Mouse (Mus musculus) heart, embryonic 10.5 days (tissue): ENCODE measurements around the gene Mt3. TPM values are rescaled to one million over a fixed set of nuclear protein-coding genes. Genes with fewer than 3 reads are reported as not detected.
A peak's percentile ranks its signal among the peaks of the same experiment; 100 is the strongest.

Experiments used
- DNase-seq: peaks from one replicate; pipeline ENCODE4 v3.0.0-alpha.2; 2017; ENCODE audit warnings: low spot score
- H3K27ac ChIP-seq: fragments of 300-500 bp; sonication (generic); 2 replicates; pipeline ENCODE4 v1.5.1; 2016; ENCODE audit warnings: mild to moderate bottlenecking
- H3K27me3 ChIP-seq: fragments of 300-500 bp; sonication (generic); 2 replicates; pipeline ENCODE4 v1.6.1; 2016; ENCODE audit warnings: mild to moderate bottlenecking; ENCODE audit not compliant: poor library complexity, insufficient read depth, severe bottlenecking
- H3K36me3 ChIP-seq: fragments of 300-500 bp; sonication (generic); 2 replicates; pipeline ENCODE4 v1.6.1; 2016; ENCODE audit warnings: mild to moderate bottlenecking, moderate library complexity
- H3K4me1 ChIP-seq: fragments of 300-500 bp; sonication (generic); 2 replicates; pipeline ENCODE4 v1.6.1; 2016; ENCODE audit warnings: mild to moderate bottlenecking
- H3K4me3 ChIP-seq: fragments of 300-500 bp; sonication (generic); 2 replicates; pipeline ENCODE4 v1.5.1; 2016; ENCODE audit warnings: mild to moderate bottlenecking, moderate library complexity
- H3K9me3 ChIP-seq: fragments of 300-500 bp; sonication (generic); 2 replicates; pipeline ENCODE4 v1.6.1; 2016; ENCODE audit warnings: mild to moderate bottlenecking, moderate library complexity
- WGBS: fragments of 180-500 bp; shearing (Covaris S2); methylation state at CpG from one replicate; pipeline ENCODE4 v1.1.7; 2016; 5-methylcytosine and 5-hydroxymethylcytosine counted together
- polyA plus RNA-seq: library from polyadenylated mRNA; unstranded; fragments of >200 nt; fragmentation: Nextera tagmentation; extraction: Ambion mirVana; gene quantifications from 2 replicates; pipeline ENCODE4 v1.2.1, GENCODE M21; 2016

Gene Mt3
- polyA plus RNA-seq, 1 experiment from 2014 or later: 10.6 TPM

GRCm38 (mm10) chr8:94180561-94180908 lies 28.1 kb downstream of the Mt3 start:
- H3K27ac ChIP-seq: 0 out of 2 replicates have a peak overlapping the region, but pooled peaks have one; percentile 83
- H3K36me3 ChIP-seq: no peaks in the 10 kb centered on the region
- H3K4me1 ChIP-seq: peaks cover 36% of the 10 kb centered on the region
- no peak for DNase-seq
- peak overlapping the region; percentile 68; the same call in 1 of the 2 replicates for H3K4me3 ChIP-seq
- H3K27me3 ChIP-seq: peaks cover 98% of the 10 kb centered on the region
- WGBS: 73% methylated on average over 1 of the region's 1 CpGs
- H3K9me3 ChIP-seq: no peaks in the 10 kb centered on the region

GRCm38 (mm10) chr8:94182055-94182929 lies 29.9 kb downstream of the Mt3 start:
- peaks cover 98% of the 10 kb centered on the region for H3K27me3 ChIP-seq
- H3K4me1 ChIP-seq: peaks cover 49% of the 10 kb centered on the region
- WGBS: 68% methylated on average over 13 of the region's 13 CpGs
- peak overlapping the region; percentile 48 for H3K4me3 ChIP-seq
- peak overlapping the region; percentile 72; the same call in 1 of the 2 replicates for H3K27ac ChIP-seq
- H3K9me3 ChIP-seq: no peaks in the 10 kb centered on the region
- H3K36me3 ChIP-seq: no peaks in the 10 kb centered on the region
- no peak for DNase-seq

DNA sequence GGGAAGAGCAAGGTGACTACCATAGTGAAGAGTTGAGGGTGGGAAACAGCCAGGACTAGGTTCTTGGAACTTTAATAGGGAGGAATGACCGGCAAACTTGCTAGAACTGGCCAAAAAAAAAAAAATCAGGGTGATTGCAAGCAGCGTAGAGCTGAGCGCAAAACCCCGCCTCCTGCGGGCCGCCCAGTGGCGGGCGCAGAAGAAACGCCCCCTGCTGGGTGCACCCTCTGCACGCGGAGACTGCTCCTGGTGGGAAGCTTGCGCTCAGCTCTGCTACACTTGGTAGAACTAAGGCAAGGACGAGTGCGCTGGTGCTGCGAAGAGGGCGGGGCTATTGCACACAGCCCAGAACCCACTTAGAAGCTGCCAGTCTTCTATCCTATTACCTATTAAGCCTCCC lies 30.7 kb downstream of the Mt3 start:
- peaks cover 54% of the 10 kb centered on the region for H3K4me1 ChIP-seq
- DNase-seq: peak; percentile 96
- peaks cover 98% of the 10 kb centered on the region for H3K27me3 ChIP-seq
- H3K27ac ChIP-seq: peak overlapping the region; percentile 72
- H3K4me3 ChIP-seq: peak overlapping the region; percentile 48
- H3K36me3 ChIP-seq: no peaks in the 10 kb centered on the region
- WGBS: 1% methylated on average over 16 of the region's 16 CpGs
- H3K9me3 ChIP-seq: no peaks in the 10 kb centered on the region

DNA sequence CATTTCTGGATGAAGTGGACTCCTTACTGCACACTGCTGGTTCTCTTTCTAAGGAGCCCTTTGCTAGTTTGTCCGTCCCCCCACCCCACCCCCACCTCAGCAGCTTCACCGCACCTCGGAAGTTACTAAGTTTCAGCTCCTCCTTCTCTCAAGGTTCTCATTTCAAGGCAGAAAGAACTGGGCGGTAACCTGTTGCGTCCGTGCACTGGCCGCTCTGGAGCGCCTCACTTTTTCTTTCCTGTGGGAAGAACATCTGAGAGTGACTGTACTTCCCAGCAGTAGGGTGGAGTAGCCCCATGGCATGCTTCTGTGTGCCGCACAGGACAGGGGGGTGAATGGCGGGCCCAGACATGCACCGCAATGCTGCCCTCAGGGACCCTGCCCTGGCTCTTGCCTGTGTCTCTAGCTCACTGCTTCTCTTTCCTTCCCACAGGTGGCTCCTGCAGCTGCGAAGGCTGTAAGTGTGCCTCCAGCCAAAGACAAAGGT lies 32.0 kb downstream of the Mt3 start:
- H3K27ac ChIP-seq: peak overlapping the region; percentile 49; the same call in 1 of the 2 replicates
- H3K36me3 ChIP-seq: no peaks in the 10 kb centered on the region
- DNase-seq: no peak
- 20% methylated on average over 12 of the region's 12 CpGs for WGBS
- no peak overlapping the region; the same call in 1 of the 2 replicates for H3K4me3 ChIP-seq
- peaks cover 51% of the 10 kb centered on the region for H3K4me1 ChIP-seq
- H3K27me3 ChIP-seq: peaks cover 90% of the 10 kb centered on the region
- H3K9me3 ChIP-seq: no peaks in the 10 kb centered on the region

GRCm38 (mm10) chr8:94185791-94186190 lies 33.4 kb downstream of the Mt3 start:
- Histone ChIP-seq H3K36me3 (no peaks in the 10 kb centered on the region), H3K27me3 (peaks cover 76% of the 10 kb centered on the region), H3K27ac (peak overlapping the region; percentile 75; the same call in 1 of the 2 replicates), H3K4me1 (peaks cover 47% of the 10 kb centered on the region), H3K4me3 (no peak overlapping the region), H3K9me3 (no peaks in the 10 kb centered on the region)
- DNase-seq: no peak
- 54% methylated on average over 6 of the region's 6 CpGs for WGBS

- H3K36me3 ChIP-seq: no peaks in the 10 kb centered on the region
- 4% methylated on average over 17 of the region's 17 CpGs for WGBS
- H3K27me3 ChIP-seq: peaks cover 69% of the 10 kb centered on the region
- peak; percentile 95 for DNase-seq
- no peaks in the 10 kb centered on the region for H3K9me3 ChIP-seq
- peak overlapping the region; percentile 75; the same call in 1 of the 2 replicates for H3K27ac ChIP-seq
- peaks cover 54% of the 10 kb centered on the region for H3K4me1 ChIP-seq
- peak overlapping the region; percentile 45 for H3K4me3 ChIP-seq
Observed at GRCm38 (mm10) chr8:94186542-94186941, 34.1 kb downstream of the Mt3 start.

DNA sequence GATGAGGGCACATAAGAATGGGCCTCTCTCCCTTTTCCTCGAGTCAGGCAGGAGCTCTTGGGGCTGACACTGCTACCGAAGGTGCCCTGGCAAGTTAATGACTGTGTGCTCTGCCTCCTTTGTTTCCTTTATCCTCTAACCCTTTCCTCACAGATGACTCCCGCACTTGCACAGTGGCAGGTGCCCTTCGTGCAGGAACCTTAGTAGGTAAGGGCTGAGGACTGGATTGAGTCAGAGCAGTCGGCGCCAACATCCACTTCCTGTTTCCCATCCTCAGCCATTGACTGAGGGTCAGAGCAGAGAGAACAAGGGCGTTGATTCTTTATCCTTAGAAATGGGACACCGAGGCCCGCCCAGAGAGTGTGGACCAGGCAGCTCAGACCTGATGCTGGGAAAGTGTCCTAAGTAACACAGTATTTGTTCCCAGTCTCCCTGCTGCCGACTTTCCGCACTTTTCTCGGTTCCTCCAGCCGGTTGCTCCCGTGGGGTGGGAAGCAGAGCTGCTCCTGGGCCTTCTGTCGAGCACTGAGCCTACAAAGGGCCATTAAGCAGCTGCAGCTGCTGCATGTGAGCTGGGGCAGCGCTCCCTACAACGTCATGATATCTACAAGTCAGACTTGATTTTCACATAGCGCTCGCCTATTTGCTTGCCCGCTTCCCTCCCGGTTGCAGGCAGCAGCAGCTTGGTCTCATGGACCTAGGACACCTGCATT lies 35.0 kb downstream of the Mt3 start:
- peak overlapping the region; percentile 45; the same call in 1 of the 2 replicates for H3K4me3 ChIP-seq
- H3K27ac ChIP-seq: peak overlapping the region; percentile 75
- no peaks in the 10 kb centered on the region for H3K36me3 ChIP-seq
- H3K4me1 ChIP-seq: peaks cover 54% of the 10 kb centered on the region
- 34% methylated on average over 21 of the region's 21 CpGs for WGBS
- H3K27me3 ChIP-seq: peaks cover 60% of the 10 kb centered on the region
- no peaks in the 10 kb centered on the region for H3K9me3 ChIP-seq
- no peak for DNase-seq

GRCm38 (mm10) chr8:94189275-94190031 lies 37.0 kb downstream of the Mt3 start:
- Histone ChIP-seq H3K4me1 (peaks cover 38% of the 10 kb centered on the region), H3K9me3 (no peaks in the 10 kb centered on the region), H3K4me3 (no peak overlapping the region), H3K27ac (no peak overlapping the region), H3K36me3 (no peaks in the 10 kb centered on the region), H3K27me3 (peaks cover 40% of the 10 kb centered on the region)
- no peak for DNase-seq
- WGBS: 50% methylated on average over 13 of the region's 13 CpGs

- peak; percentile 89 for DNase-seq
- Histone ChIP-seq H3K4me3 (peak overlapping the region; percentile 60), H3K9me3 (no peaks in the 10 kb centered on the region), H3K27ac (peak overlapping the region; percentile 81), H3K4me1 (peaks cover 33% of the 10 kb centered on the region), H3K36me3 (no peaks in the 10 kb centered on the region), H3K27me3 (peaks cover 23% of the 10 kb centered on the region)
- WGBS: 23% methylated on average over 21 of the region's 21 CpGs
Observed at GRCm38 (mm10) chr8:94191101-94191691, 38.8 kb downstream of the Mt3 start.

- peaks cover 17% of the 10 kb centered on the region for H3K4me1 ChIP-seq
- H3K4me3 ChIP-seq: no peak overlapping the region
- no peaks in the 10 kb centered on the region for H3K36me3 ChIP-seq
- DNase-seq: no peak
- peaks cover 6% of the 10 kb centered on the region for H3K27me3 ChIP-seq
- no peaks in the 10 kb centered on the region for H3K9me3 ChIP-seq
- WGBS: 60% methylated on average over 1 of the region's 1 CpGs
- H3K27ac ChIP-seq: no peak overlapping the region
Observed at GRCm38 (mm10) chr8:94192926-94193325, 40.5 kb downstream of the Mt3 start.

- WGBS: 87% methylated on average over 7 of the region's 7 CpGs
- no peaks in the 10 kb centered on the region for H3K27me3 ChIP-seq
- no peaks in the 10 kb centered on the region for H3K9me3 ChIP-seq
- H3K4me3 ChIP-seq: no peak overlapping the region
- H3K27ac ChIP-seq: no peak overlapping the region
- DNase-seq: no peak
- no peaks in the 10 kb centered on the region for H3K36me3 ChIP-seq
- H3K4me1 ChIP-seq: peaks cover 9% of the 10 kb centered on the region
Observed at GRCm38 (mm10) chr8:94194591-94195223, 42.3 kb downstream of the Mt3 start.
